Mouse (Mus musculus) kidney, postnatal 36 days (tissue): Measurements from ENCODE around the gene Ttc7.
A peak's percentile ranks its signal among the peaks of the same experiment; 100 is the strongest.

ENCODE experiments used
- DNase-seq, 2 experiments: peaks; one replicate each; pipeline ENCODE4 v3.0.0; 2021 to 2022; ENCODE audit warnings: mixed read lengths in 2 of 2

Gene Ttc7

GRCm38 (mm10) chr17:87314530-87314946, 31.9 kb downstream of the Ttc7 start:
- DNase-seq: peak in 1 of 2 experiments; percentile 66

- peak; percentile 91 to 95 for DNase-seq
Measured at GRCm38 (mm10) chr17:87315021-87315531, 32.4 kb downstream of the Ttc7 start.

- no peak for DNase-seq
Measured at GRCm38 (mm10) chr17:87315891-87316763, 33.4 kb downstream of the Ttc7 start.

GRCm38 (mm10) chr17:87317271-87317670, 34.6 kb downstream of the Ttc7 start:
- DNase-seq: no peak

GRCm38 (mm10) chr17:87317947-87318346, 35.3 kb downstream of the Ttc7 start:
- DNase-seq: peak in 1 of 2 experiments; percentile 34

GRCm38 (mm10) chr17:87321673-87322072, 39.0 kb downstream of the Ttc7 start:
- no peak for DNase-seq

GRCm38 (mm10) chr17:87323215-87323614, 40.5 kb downstream of the Ttc7 start:
- no peak for DNase-seq

GRCm38 (mm10) chr17:87325501-87325900, 42.8 kb downstream of the Ttc7 start:
- DNase-seq: no peak

- DNase-seq: no peak
Measured at GRCm38 (mm10) chr17:87326987-87327386, 44.3 kb downstream of the Ttc7 start.

- no peak for DNase-seq
Measured at GRCm38 (mm10) chr17:87327645-87328044, 45.0 kb downstream of the Ttc7 start.

- no peak for DNase-seq
Measured at GRCm38 (mm10) chr17:87328177-87328768, 45.6 kb downstream of the Ttc7 start.

GRCm38 (mm10) chr17:87329144-87329700, 46.5 kb downstream of the Ttc7 start:
- no peak for DNase-seq

GRCm38 (mm10) chr17:87330250-87330920, 47.7 kb downstream of the Ttc7 start:
- DNase-seq: no peak

- DNase-seq: peak in 1 of 2 experiments; percentile 57
Measured at GRCm38 (mm10) chr17:87330921-87331291, 48.2 kb downstream of the Ttc7 start.

GRCm38 (mm10) chr17:87331336-87332141, 48.9 kb downstream of the Ttc7 start:
- no peak for DNase-seq

GRCm38 (mm10) chr17:87332142-87332815, 49.6 kb downstream of the Ttc7 start:
- no peak for DNase-seq

- no peak for DNase-seq
Measured at GRCm38 (mm10) chr17:87332887-87333286, 50.2 kb downstream of the Ttc7 start.

- no peak for DNase-seq
Measured at GRCm38 (mm10) chr17:87334162-87334561, 51.5 kb downstream of the Ttc7 start.

GRCm38 (mm10) chr17:87335152-87335551, 52.5 kb downstream of the Ttc7 start:
- DNase-seq: no peak

- no peak for DNase-seq
Measured at GRCm38 (mm10) chr17:87335727-87336126, 53.0 kb downstream of the Ttc7 start.

GRCm38 (mm10) chr17:87336910-87337309, 54.2 kb downstream of the Ttc7 start:
- no peak for DNase-seq

- DNase-seq: peak; percentile 40 to 65
Measured at GRCm38 (mm10) chr17:87337683-87338082, 55.0 kb downstream of the Ttc7 start.
